Mouse (Mus musculus): ENCODE data around the gene Oxct1. TPM values are rescaled to one million over a fixed set of nuclear protein-coding genes. Genes with fewer than 3 reads are reported as not detected.

The Oxct1 gene
- total RNA-seq, 2 experiments from 2014 or later, result 230 to 249 TPM

DNA sequence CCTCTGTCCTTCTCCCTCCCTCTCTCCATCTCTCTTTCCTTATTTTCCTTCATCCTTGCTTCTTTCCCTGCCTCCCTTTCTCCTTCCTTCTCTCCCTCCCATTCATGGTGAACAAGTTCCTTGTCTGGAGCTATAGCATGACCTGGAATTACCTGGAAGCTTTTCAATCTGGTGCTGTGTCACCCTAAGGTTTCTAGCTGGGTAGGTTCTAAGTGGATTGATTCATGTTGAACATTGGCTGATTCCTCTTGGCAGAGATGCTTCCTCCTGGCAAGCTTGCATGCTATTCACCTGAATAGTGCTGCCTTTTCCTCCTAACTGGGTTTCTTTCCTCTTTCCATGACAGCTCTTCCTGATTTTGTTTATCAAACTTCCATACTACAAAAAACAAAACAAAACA lies 2.8 kb downstream of the Oxct1 start:
- no peak for DNase-seq

GRCm38 (mm10) chr15:4033168-4034004 lies 7.2 kb downstream of the Oxct1 start:
- no peak for DNase-seq

DNA sequence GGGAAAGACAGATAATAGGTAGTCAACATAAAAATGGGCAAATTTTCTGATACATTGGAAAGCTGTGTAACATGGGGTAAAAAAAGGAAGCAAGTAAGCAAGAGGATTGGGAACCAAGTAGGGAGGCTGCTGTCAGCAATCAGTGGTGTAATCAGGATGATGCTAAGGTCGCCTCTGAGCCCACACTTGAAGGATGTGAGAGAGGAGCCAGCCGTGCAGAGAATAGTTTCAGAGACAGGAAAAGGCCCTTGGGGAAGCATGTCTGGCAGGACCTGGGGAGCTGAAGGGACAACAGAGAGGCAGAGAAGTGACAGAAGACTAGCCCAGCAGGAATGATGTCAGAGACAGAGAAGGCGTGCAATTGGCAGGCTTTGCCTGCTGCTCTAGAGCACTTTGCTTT lies 16.2 kb downstream of the Oxct1 start:
- DNase-seq, result no peak

DNA sequence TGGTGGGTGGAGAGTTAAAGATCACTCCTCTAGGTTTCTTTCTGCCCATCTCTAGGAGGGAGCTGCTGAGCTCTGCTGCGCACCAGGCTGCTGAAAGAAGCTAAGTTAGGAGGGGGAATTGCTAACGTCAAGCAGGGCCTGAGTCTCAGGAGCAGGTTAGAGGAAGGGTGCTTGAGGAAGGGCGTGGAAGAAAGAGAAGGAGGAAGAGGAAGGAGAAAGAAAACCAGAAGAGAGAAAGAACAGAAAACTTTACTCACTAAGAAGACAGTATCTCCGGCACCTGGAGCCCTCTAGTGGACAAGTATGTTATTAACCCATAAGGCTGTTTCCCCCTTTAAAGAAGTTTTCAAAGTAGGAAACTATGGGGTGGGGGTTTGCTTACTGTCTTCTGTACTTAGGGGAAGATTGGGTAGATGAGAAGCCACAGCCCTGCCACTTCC lies 16.9 kb downstream of the Oxct1 start:
- DNase-seq, result peak; percentile 31

- DNase-seq, result peak; percentile 32
Observed at GRCm38 (mm10) chr15:4056627-4057026, 30.4 kb downstream of the Oxct1 start.

DNA sequence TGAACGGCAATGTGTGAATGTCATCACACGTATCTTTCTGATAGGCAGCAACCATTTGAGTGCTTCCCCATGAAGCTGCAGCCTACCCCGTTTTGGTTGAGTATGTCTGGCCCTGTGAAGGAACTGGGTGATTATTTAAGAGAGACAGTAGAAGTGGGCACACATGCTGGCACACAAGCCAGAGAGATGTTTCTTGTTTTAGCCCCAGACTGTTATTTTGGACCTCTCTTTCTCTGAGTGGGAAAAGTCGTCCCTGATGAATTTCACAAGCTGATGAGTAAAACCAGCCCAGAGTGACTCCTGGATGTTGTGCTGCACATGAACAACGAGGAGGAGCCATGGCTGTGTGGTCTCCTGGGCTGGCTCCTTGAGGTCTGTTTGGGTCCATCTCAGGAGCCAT lies 37.4 kb downstream of the Oxct1 start:
- DNase-seq, result no peak

- DNase-seq, result no peak
Observed at GRCm38 (mm10) chr15:4064013-4064412, 37.8 kb downstream of the Oxct1 start.

GRCm38 (mm10) chr15:4064694-4065093 lies 38.5 kb downstream of the Oxct1 start:
- no peak for DNase-seq

GRCm38 (mm10) chr15:4067273-4067990 lies 41.2 kb downstream of the Oxct1 start:
- DNase-seq, result no peak

DNA sequence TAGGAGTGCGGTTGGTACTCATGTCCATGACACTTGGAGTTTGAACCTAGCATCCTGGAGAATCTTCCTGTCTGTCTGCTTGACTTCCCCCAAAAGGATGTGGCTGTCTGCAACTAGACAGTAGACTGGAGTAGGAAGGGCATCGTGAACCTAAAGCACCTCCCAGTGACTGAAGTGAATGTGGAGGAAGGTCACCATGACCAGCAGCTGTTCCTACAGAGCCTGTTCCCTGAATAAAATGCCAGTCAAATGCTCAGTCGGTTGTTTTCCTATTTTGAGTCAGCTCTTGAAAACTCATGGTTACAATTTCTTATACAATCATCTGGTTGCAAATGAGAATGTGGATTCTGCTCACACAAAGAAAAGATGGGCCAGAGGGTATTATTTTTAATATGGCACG lies 51.8 kb downstream of the Oxct1 start:
- no peak for DNase-seq

DNA sequence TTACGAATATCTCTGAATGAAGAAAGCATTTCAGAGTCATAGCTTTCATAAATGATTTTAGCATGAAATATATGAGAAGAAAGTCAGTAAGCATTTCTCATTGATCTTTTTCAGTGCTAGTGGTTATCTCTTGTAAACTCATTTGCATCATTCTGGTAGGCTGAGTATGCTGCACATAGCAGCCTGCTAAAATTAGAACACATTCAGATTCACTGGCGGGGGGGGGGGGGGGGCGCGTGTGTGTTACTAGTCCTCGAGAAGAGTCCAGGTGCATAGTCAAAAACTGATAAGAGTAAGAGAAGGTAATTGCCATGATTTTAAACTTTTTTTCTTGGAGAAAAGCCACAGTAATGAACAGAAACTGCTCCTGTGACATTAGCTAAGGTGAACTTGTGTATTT lies 52.6 kb downstream of the Oxct1 start:
- DNase-seq, result no peak

DNA sequence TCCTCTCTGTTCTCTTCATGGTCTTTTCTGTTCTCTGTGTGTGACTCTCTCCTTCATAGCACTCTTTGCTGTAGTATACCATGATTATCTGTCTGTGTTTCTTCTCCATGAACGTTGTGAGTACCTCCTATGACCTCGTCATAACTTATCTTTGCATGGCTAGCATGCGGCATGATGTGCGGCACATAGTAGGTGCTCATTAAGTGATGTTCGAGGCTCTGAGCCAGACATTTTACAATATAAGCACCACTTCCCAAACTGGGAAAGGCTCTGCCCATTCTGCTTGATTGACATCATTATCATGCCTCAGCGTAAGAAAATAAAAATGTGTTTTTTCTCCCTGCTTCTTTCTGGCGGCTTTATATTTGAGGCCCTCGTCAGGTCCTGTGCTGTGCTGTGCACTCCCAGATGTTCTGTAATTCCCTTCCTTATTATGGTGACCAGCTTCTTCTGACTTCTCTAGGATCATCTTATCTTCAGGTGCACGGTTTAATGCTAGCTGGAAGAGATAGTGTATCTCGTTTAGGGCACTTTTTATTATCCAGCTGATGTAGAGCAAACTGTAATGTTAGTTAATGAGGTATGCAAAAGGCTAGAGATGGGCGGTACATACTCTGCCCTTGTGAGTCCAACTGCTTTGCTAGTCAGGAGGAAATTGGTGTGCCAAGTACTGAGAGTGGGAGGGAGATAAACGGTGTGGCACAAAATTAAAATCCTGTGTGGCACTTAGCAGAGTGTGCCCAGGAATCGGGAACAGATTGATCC lies 53.4 kb downstream of the Oxct1 start:
- no peak for DNase-seq

DNA sequence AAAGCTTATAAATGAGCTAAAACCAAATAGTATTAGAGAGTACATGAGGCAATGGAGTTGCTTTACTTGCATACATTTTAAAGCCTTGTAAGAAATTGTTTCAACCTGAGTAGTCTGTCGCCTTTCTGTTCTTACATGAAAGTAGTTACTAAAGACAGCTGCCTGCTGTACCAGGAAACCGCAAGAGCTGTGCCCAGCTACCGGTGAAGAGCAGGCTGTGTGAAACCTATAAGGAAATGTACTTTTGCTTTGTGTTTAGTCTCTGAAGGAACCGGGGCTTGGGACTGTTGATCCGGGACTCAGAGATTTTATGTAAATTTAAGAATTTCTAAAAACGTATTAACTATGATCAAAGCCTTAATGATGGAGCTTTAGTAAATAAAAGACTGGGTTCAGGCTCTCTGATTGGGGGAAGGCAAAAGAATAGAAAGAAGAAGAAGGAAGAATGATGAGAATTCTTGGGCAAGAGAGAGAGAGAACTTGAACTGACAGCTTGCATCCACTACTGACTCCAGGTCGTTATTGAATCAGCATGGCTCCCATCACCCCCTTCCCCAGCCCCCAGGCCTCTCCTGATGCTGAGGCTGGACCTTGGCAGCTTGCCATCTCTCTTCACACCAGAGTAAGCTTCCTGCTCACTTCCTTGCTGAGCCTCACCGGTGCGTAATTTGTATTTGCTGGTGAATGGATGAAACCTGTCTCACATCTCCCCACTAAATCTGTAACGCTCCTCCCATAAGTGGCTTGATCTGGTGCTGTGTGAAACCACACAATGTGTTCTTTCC lies 59.6 kb downstream of the Oxct1 start:
- no peak for DNase-seq

- no peak for DNase-seq
Observed at GRCm38 (mm10) chr15:4087446-4087845, 61.3 kb downstream of the Oxct1 start.

GRCm38 (mm10) chr15:4087914-4088313 lies 61.7 kb downstream of the Oxct1 start:
- DNase-seq, result no peak

DNA sequence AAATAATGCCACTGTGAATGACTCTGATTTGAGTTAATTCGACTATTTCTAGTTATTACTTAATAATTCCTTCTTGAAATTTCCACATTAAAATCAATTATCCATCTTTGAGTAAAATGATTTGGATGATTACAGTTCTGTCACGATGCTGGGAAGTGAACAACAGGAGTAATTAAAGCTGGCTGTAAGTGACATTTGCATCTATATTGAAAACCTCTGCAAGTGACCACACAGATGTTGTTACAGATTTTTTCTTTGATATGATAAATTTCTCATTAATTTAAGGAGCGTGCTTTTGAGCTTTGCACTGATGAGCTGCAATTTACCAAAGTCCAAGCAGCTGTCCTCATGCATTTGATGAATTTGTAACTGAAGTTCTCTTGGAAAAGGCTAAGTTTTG lies 64.4 kb downstream of the Oxct1 start:
- DNase-seq, result no peak

GRCm38 (mm10) chr15:4092586-4092985 lies 66.4 kb downstream of the Oxct1 start:
- no peak for DNase-seq

- DNase-seq, result no peak
Observed at GRCm38 (mm10) chr15:4100341-4100921, 74.2 kb downstream of the Oxct1 start.

- no peak for DNase-seq
Observed at GRCm38 (mm10) chr15:4101025-4101424, 74.8 kb downstream of the Oxct1 start.

DNA sequence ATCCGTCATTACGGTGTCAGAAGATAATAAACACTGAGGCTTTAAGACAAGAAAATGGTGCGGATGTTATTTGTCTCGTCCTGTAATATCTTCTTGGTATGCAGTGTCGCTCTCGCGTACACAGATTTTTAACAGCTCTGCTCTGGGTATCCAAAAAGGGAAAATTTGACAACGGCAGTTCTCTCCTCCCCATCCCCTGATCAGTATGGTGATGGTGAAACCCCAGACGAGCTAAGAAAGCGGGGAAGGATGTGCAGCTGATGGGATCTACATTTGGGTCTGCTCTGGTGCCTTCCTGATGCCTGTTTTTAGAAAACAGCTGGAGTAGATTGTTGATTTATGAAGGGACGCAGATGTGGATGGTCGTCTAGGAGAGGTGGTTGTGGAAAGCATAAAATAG lies 78.1 kb downstream of the Oxct1 start:
- DNase-seq, result no peak

- DNase-seq, result no peak
Observed at GRCm38 (mm10) chr15:4105498-4105897, 79.3 kb downstream of the Oxct1 start.

DNA sequence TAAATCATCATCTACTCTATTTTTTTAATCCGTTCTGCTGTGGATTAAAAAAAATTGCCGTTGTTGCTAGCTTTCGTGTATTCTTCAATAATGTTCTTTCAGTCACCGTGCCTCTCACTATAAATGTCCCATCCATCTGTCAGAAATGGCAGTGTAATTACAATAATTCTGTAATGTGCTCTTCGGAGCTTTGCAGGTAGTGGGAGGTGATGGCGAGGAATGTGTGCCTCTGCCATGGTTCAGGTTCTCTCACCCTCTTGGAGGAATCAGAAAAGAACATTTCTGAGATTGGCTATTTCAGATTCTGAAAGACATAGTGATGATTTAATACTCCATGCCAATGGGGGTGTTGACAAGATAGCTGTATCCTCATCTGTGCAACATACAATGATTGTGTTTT lies 93.8 kb downstream of the Oxct1 start:
- DNase-seq, result no peak
